ENCODE assay signal across 16 mouse cellular contexts in the genomic region with DNA sequence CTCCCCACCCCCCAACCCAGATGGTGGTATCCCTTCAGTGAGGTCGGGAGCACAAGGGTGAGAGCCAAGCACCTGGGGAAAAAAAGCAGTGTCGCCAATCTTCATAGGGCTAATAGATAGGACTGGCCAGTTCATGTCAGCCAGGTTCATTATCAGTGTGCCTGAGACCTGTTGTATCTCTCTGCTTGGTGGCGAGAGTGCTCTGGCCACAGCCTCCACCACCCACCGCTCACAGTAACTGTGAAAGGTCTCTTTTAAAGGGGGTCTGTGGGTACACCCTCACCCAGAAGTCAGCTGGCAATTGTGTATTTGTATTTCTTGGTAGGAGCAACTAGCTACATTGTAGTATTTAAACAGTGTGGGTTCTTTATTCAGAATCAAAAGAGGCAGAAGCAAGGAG. TPM values are rescaled to one million over a fixed set of nuclear protein-coding genes. Genes with fewer than 3 reads are reported as not detected.
DNase-seq lines count a peak whose midpoint lies in the region; ATAC-seq and TF ChIP-seq lines count a peak whose summit lies in the region.
"Had no signal": no experiment of that assay in that cellular context is flagged by ENCODE, and none has a peak within 500 bp of the region (broad histone marks: within the 10 kb centered on the region; RNA-seq: fewer than 3 reads in every experiment).

No protein-coding gene starts in this region.

- 28% methylated on average over 4 of the region's 4 CpGs for WGBS in heart, embryonic 12.5 days
- WGBS in forebrain, embryonic 16.5 days = 22% methylated on average over 4 of the region's 4 CpGs
- 17% methylated on average over 4 of the region's 4 CpGs for WGBS in midbrain, embryonic 12.5 days

- H3K27ac ChIP-seq in heart, embryonic 12.5 days (ENCODE audit: poor library complexity, severe bottlenecking) = no peak overlapping the region
- 0 out of 2 replicates have a peak overlapping the region, but pooled peaks have one; percentile 19 for H3K27ac ChIP-seq in brown adipose tissue, adult 24 weeks (replicated peaks; ENCODE audit: low read depth, low read length)
- H3K27ac ChIP-seq in forebrain, embryonic 16.5 days (ENCODE audit: low read length) = no peak overlapping the region
- H3K27ac ChIP-seq in midbrain, embryonic 12.5 days (replicated peaks) = peak overlapping the region; percentile 49
- H3K27ac ChIP-seq in layer of hippocampus, adult 2 months = no peak overlapping the region
- H3K27ac ChIP-seq: stomach, embryonic 15.5 days had no signal

- H3K36me3 ChIP-seq in heart, embryonic 12.5 days = no peaks in the 10 kb centered on the region
- H3K36me3 ChIP-seq in forebrain, embryonic 16.5 days (ENCODE audit: control insufficient read depth, insufficient read depth) = no peaks in the 10 kb centered on the region
- no peaks in the 10 kb centered on the region for H3K36me3 ChIP-seq in midbrain, embryonic 12.5 days
- H3K36me3 ChIP-seq: stomach, embryonic 15.5 days had no signal

- no peak for ATAC-seq in heart, embryonic 12.5 days (ENCODE audit: insufficient number of reproducible peaks, low FRiP score)
- ATAC-seq in forebrain, embryonic 16.5 days = 0 out of 2 replicates have a peak, but pooled peaks have one; percentile 45
- peak; percentile 51 for ATAC-seq in midbrain, embryonic 12.5 days (ENCODE audit: low FRiP score, low read depth)

- no peak overlapping the region for H3K4me2 ChIP-seq in heart, embryonic 12.5 days
- H3K4me2 ChIP-seq in forebrain, embryonic 16.5 days (ENCODE audit: low read length) = no peak overlapping the region
- no peak overlapping the region for H3K4me2 ChIP-seq in midbrain, embryonic 12.5 days (replicated peaks)
- H3K4me2 ChIP-seq: stomach, embryonic 15.5 days had no signal

- H3K4me1 ChIP-seq in heart, embryonic 12.5 days (replicated peaks) = peaks cover 27% of the 10 kb centered on the region
- 0 out of 2 replicates have a peak, but pooled peaks cover 3% of the 10 kb centered on the region for H3K4me1 ChIP-seq in brown adipose tissue, adult 24 weeks (ENCODE audit: control insufficient read depth, insufficient read depth, insufficient read length, low read length)
- peaks cover 12% of the 10 kb centered on the region for H3K4me1 ChIP-seq in forebrain, embryonic 16.5 days (replicated peaks; ENCODE audit: control insufficient read depth, insufficient read depth, low read length)
- peaks cover 34% of the 10 kb centered on the region for H3K4me1 ChIP-seq in midbrain, embryonic 12.5 days

- H3K4me3 ChIP-seq in heart, embryonic 12.5 days = no peak overlapping the region
- H3K4me3 ChIP-seq in brown adipose tissue, adult 24 weeks (ENCODE audit: insufficient read depth, low read depth, low read length) = no peak overlapping the region
- no peak overlapping the region for H3K4me3 ChIP-seq in forebrain, embryonic 16.5 days (replicated peaks; ENCODE audit: low read length)
- no peak overlapping the region for H3K4me3 ChIP-seq in midbrain, embryonic 12.5 days
- H3K4me3 ChIP-seq in layer of hippocampus, adult 2 months = no peak overlapping the region
- H3K4me3 ChIP-seq: stomach, embryonic 15.5 days had no signal

- 0 out of 2 replicates have a peak, but pooled peaks cover 4% of the 10 kb centered on the region for H3K27me3 ChIP-seq in heart, embryonic 12.5 days (replicated peaks)
- peaks cover 3% of the 10 kb centered on the region for H3K27me3 ChIP-seq in forebrain, embryonic 16.5 days (replicated peaks; ENCODE audit: control insufficient read depth, insufficient read depth, low read length)
- H3K27me3 ChIP-seq in midbrain, embryonic 12.5 days = peaks cover 48% of the 10 kb centered on the region
- H3K27me3 ChIP-seq: stomach, embryonic 15.5 days had no signal

- no peak for DNase-seq in heart, postnatal 4 days
- no peak for DNase-seq in layer of hippocampus, adult 2 months (ENCODE audit: low spot score in 2 of 2)
- DNase-seq in retina, embryonic 14.5 days (ENCODE audit: low spot score) = no peak
- no peak for DNase-seq in ovary, postnatal 36 days (ENCODE audit: low spot score)
- DNase-seq: adrenal gland, adult 2 months; gastrocnemius, postnatal 36 days; heart, postnatal 10 days; kidney, adult 18-20 months; kidney, postnatal 36 days; lung, postnatal 4 days; thymus, postnatal 25 days had no signal

- H3K9ac ChIP-seq in heart, embryonic 12.5 days = peak overlapping the region; percentile 39; the same call in 1 of the 2 replicates
- H3K9ac ChIP-seq in forebrain, embryonic 16.5 days (replicated peaks; ENCODE audit: low read depth, low read length) = no peak overlapping the region
- H3K9ac ChIP-seq in midbrain, embryonic 12.5 days (replicated peaks) = no peak overlapping the region
- H3K9ac ChIP-seq: stomach, embryonic 15.5 days had no signal

- TF ChIP-seq CTCF in layer of hippocampus, adult 2 months (conservative IDR thresholded peaks at IDR 0.05) = no peak

- no peaks in the 10 kb centered on the region for H3K9me3 ChIP-seq in heart, embryonic 12.5 days (replicated peaks)
- no peaks in the 10 kb centered on the region for H3K9me3 ChIP-seq in forebrain, embryonic 16.5 days (ENCODE audit: control insufficient read depth, low read length)
- H3K9me3 ChIP-seq in midbrain, embryonic 12.5 days = no peaks in the 10 kb centered on the region
- H3K9me3 ChIP-seq: stomach, embryonic 15.5 days had no signal

RNA-seq across cellular contexts. Expression of gene Plce1, which starts 6.6 kb away (rescaled TPM):
- 8.4 and 10.5 TPM in 2 replicates for polyA plus RNA-seq in heart, embryonic 12.5 days (2016; fragmentation: Nextera tagmentation; extraction: Ambion mirVana)
- 10 to 100 TPM; 44.9 to 45.1 TPM for total RNA-seq in heart, postnatal 4 days (2021)
- 4.8 and 7.3 TPM in 2 replicates for polyA plus RNA-seq in brown adipose tissue, adult 24 weeks (2012; ENCODE audit: insufficient read depth, insufficient read length, missing spikeins)
- polyA plus RNA-seq in forebrain, embryonic 16.5 days (2015; fragmentation: Nextera tagmentation; extraction: Ambion mirVana) = 3.8 and 4.5 TPM in 2 replicates
- 5.0 and 6.4 TPM in 2 replicates for polyA plus RNA-seq in midbrain, embryonic 12.5 days (2016; fragmentation: Nextera tagmentation; extraction: Ambion mirVana)
- total RNA-seq in layer of hippocampus, adult 2 months (2021) = 10 to 100 TPM in 1 of 2 experiments, 1 to 10 TPM in 1; 9.8 to 11.0 TPM

Comparison
In these comparisons a context has a peak if more than half of its experiments do, and no peak if none do; other contexts are left out.
1. H3K27ac ChIP-seq: peak in brown adipose tissue, adult 24 weeks (single experiment) and midbrain, embryonic 12.5 days (single experiment); none in heart, embryonic 12.5 days (single experiment), forebrain, embryonic 16.5 days (single experiment) and layer of hippocampus, adult 2 months (single experiment).